In the genomic region with DNA sequence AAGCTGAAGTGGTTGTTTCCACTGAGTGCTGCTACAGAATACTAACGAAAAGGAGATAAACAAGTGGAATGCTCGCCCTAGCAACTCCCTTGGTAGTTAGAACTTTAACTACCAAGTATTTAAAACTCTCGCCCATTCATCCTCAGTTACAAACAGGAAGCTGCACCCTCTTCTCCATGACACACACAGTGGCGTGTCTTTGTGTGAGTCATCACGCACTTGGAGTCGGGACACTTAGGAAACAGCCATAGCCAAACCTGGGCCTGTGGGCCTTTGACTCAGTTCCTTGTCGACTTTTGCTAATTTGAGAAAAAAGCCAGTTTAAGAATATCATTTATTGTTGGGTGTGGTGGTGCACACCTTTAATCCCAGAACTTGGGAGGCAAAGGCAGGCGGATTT, we compare ENCODE assay signal across 27 mouse cellular contexts.
DNase-seq lines count a peak whose midpoint lies in the region; ATAC-seq and TF ChIP-seq lines count a peak whose summit lies in the region.
"Had no signal": no experiment of that assay in that cellular context is flagged by ENCODE, and none has a peak within 500 bp of the region (broad histone marks: within the 10 kb centered on the region; RNA-seq: fewer than 3 reads in every experiment).

No protein-coding gene starts in this region.

- no peak overlapping the region for H3K27ac ChIP-seq in heart, embryonic 12.5 days (ENCODE audit: poor library complexity, severe bottlenecking)
- H3K27ac ChIP-seq in hindbrain, embryonic 12.5 days: no peak overlapping the region
- H3K27ac ChIP-seq: embryonic facial prominence, embryonic 12.5 days; embryonic facial prominence, embryonic 15.5 days; gastrocnemius, adult 2 months; heart, embryonic 13.5 days; hindbrain, embryonic 15.5 days had no signal

- WGBS in heart, embryonic 12.5 days: 78% methylated on average over 8 of the region's 8 CpGs
- 91% methylated on average over 8 of the region's 8 CpGs for WGBS in hindbrain, embryonic 12.5 days

- in situ Hi-C loops in Patski (cut with MboI; ENCODE audit: low pct_unique_long_range_greater_than_20kb): no loop called here

- POLR2A ChIA-PET in Patski (lab: Charles Lee): no interaction called here

- H3K27me3 ChIP-seq in heart, embryonic 12.5 days (replicated peaks): no peaks in the 10 kb centered on the region
- no peaks in the 10 kb centered on the region for H3K27me3 ChIP-seq in Patski
- H3K27me3 ChIP-seq in myocyte (ENCODE audit: control insufficient read depth, insufficient read depth, insufficient read length): no peaks in the 10 kb centered on the region
- H3K27me3 ChIP-seq in hindbrain, embryonic 12.5 days: no peaks in the 10 kb centered on the region
- H3K27me3 ChIP-seq: CH12.LX; embryonic facial prominence, embryonic 12.5 days; embryonic facial prominence, embryonic 15.5 days; heart, embryonic 13.5 days; hindbrain, embryonic 15.5 days had no signal

- TF ChIP-seq POLR2A in myocyte (IDR thresholded peaks at IDR 0.05; ENCODE audit: insufficient read length, low read depth): no peak

- TF ChIP-seq CTCF in Patski (IDR thresholded peaks at IDR 0.05): no peak

- DNase-seq in heart, adult 11 months: peak; percentile 25
- peak; percentile 54 for DNase-seq in 416B (ENCODE audit: low read depth)
- no peak for DNase-seq in Patski (ENCODE audit: low read depth, low spot score)
- DNase-seq in layer of hippocampus, adult 11-12 months (ENCODE audit: low spot score): no peak
- DNase-seq in cerebellum, adult 11-12 months: no peak
- DNase-seq: adrenal gland, adult 8-10 months; adrenal gland, postnatal 25 days; cerebellum, adult 18-20 months; cerebellum, adult 9-10 months; cerebellum, postnatal 25 days; forebrain, postnatal 0 days; gastrocnemius, adult 2 months; gastrocnemius, postnatal 14 days; heart, adult 18-20 months; heart, postnatal 14 days; heart, postnatal 4 days; kidney, adult 11 months had no signal

- no peaks in the 10 kb centered on the region for H3K36me3 ChIP-seq in heart, embryonic 12.5 days
- H3K36me3 ChIP-seq in myocyte (ENCODE audit: control insufficient read depth, insufficient read depth): no peaks in the 10 kb centered on the region
- no peaks in the 10 kb centered on the region for H3K36me3 ChIP-seq in hindbrain, embryonic 12.5 days
- H3K36me3 ChIP-seq: embryonic facial prominence, embryonic 15.5 days; G1E; heart, embryonic 13.5 days; hindbrain, embryonic 15.5 days had no signal

- H3ac ChIP-seq in myocyte (ENCODE audit: control insufficient read depth, insufficient read length): no peak overlapping the region

- no peak overlapping the region for H3K4me2 ChIP-seq in heart, embryonic 12.5 days
- H3K4me2 ChIP-seq in myocyte (ENCODE audit: low read depth): peak overlapping the region; percentile 51
- no peak overlapping the region for H3K4me2 ChIP-seq in hindbrain, embryonic 12.5 days (replicated peaks)
- H3K4me2 ChIP-seq: embryonic facial prominence, embryonic 12.5 days; embryonic facial prominence, embryonic 15.5 days; heart, embryonic 13.5 days; hindbrain, embryonic 15.5 days had no signal

- no peaks in the 10 kb centered on the region for H3K79me2 ChIP-seq in myocyte (ENCODE audit: control insufficient read depth, insufficient read depth)

- H3K9ac ChIP-seq in heart, embryonic 12.5 days: no peak overlapping the region
- H3K9ac ChIP-seq in hindbrain, embryonic 12.5 days: no peak overlapping the region
- H3K9ac ChIP-seq: embryonic facial prominence, embryonic 12.5 days; embryonic facial prominence, embryonic 15.5 days; forebrain, postnatal 0 days; heart, embryonic 13.5 days; hindbrain, embryonic 15.5 days had no signal

- H3K4me3 ChIP-seq in heart, embryonic 12.5 days: no peak overlapping the region
- H3K4me3 ChIP-seq in myocyte: no peak overlapping the region
- H3K4me3 ChIP-seq in hindbrain, embryonic 12.5 days: no peak overlapping the region
- H3K4me3 ChIP-seq: embryonic facial prominence, embryonic 12.5 days; embryonic facial prominence, embryonic 15.5 days; gastrocnemius, adult 2 months; heart, embryonic 13.5 days; hindbrain, embryonic 15.5 days had no signal

- no peaks in the 10 kb centered on the region for H3K4me1 ChIP-seq in heart, embryonic 12.5 days (replicated peaks)
- H3K4me1 ChIP-seq in hindbrain, embryonic 12.5 days: no peaks in the 10 kb centered on the region
- H3K4me1 ChIP-seq: embryonic facial prominence, embryonic 12.5 days; embryonic facial prominence, embryonic 15.5 days; heart, embryonic 13.5 days; hindbrain, embryonic 15.5 days had no signal

- H3K9me3 ChIP-seq in heart, embryonic 12.5 days (replicated peaks): no peaks in the 10 kb centered on the region
- no peaks in the 10 kb centered on the region for H3K9me3 ChIP-seq in hindbrain, embryonic 12.5 days (replicated peaks)
- H3K9me3 ChIP-seq: embryonic facial prominence, embryonic 12.5 days; embryonic facial prominence, embryonic 15.5 days; G1E; heart, embryonic 13.5 days; hindbrain, embryonic 15.5 days had no signal

- ATAC-seq in heart, embryonic 12.5 days (ENCODE audit: insufficient number of reproducible peaks, low FRiP score): no peak
- peak; percentile 51 for ATAC-seq in Patski
- no peak for ATAC-seq in hindbrain, embryonic 12.5 days (ENCODE audit: low FRiP score)
- ATAC-seq: forebrain, embryonic 14.5 days; forebrain, postnatal 0 days had no signal

- CTCF ChIA-PET in Patski (lab: Charles Lee): no interaction called here

TF ChIP-seq in myocyte, 11 proteins besides CTCF, POLR2A, EP300 and RAD21:
- no peak for TF ChIP-seq SRF (IDR thresholded peaks at IDR 0.05; ENCODE audit: control insufficient read depth, insufficient read length, low read depth)
- no peak for TF ChIP-seq TCF3 (IDR thresholded peaks at IDR 0.05; ENCODE audit: insufficient read length, low read depth)
- no peak for TF ChIP-seq CEBPB (IDR thresholded peaks at IDR 0.05; ENCODE audit: insufficient read depth, poor library complexity, severe bottlenecking)
- TF ChIP-seq MAX (IDR thresholded peaks at IDR 0.05; ENCODE audit: low read depth): no peak
- no peak for TF ChIP-seq REST (IDR thresholded peaks at IDR 0.05; ENCODE audit: insufficient read depth, insufficient read length)
- TF ChIP-seq USF1 (IDR thresholded peaks at IDR 0.05; ENCODE audit: low read depth): no peak
- TF ChIP-seq POLR2AphosphoS2 (IDR thresholded peaks at IDR 0.05; ENCODE audit: insufficient read length, low read depth): no peak
- TF ChIP-seq MYOG (IDR thresholded peaks at IDR 0.05; ENCODE audit: control insufficient read depth in 1 of 3, insufficient read depth in 1 of 3, insufficient read length in 2 of 3, low read depth in 2 of 3): no peak
- TF ChIP-seq TCF12 (IDR thresholded peaks at IDR 0.05; ENCODE audit: insufficient read depth, poor library complexity, severe bottlenecking): no peak
- no peak for TF ChIP-seq MYOD1 (IDR thresholded peaks at IDR 0.05; ENCODE audit: control insufficient read depth in 1 of 3, insufficient read length in 2 of 3, low read depth in 2 of 3)
- no peak for TF ChIP-seq E2F4 (IDR thresholded peaks at IDR 0.05; ENCODE audit: insufficient read depth)

Comparison
In these comparisons a context has a peak if more than half of its experiments do, and no peak if none do; other contexts are left out.
1. DNase-seq: peak in heart, adult 11 months (single experiment) and 416B (single experiment); none in Patski (single experiment), layer of hippocampus, adult 11-12 months (single experiment) and cerebellum, adult 11-12 months (single experiment).